Mouse (Mus musculus) gastrocnemius, adult 2 months (tissue): Measurements from ENCODE around the gene Scamp3. TPM values are rescaled to one million over a fixed set of nuclear protein-coding genes. Genes with fewer than 3 reads are reported as not detected.
"Not testable (repeated sequence)": the region's sequence is repeated elsewhere in the genome, so short reads cannot be mapped to it uniquely, and the experiment has no call there.

Experiments used
- DNase-seq: peaks from one replicate; pipeline ENCODE4 v3.0.0; 2022
- H3K27ac ChIP-seq: fragments of 200-600 bp; 2 replicates; pipeline ENCODE4 v1.8.1; 2022; ENCODE audit warnings: mild to moderate bottlenecking
- H3K4me3 ChIP-seq: fragments of 200-600 bp; 2 replicates; pipeline ENCODE4 v1.8.1; 2022; ENCODE audit warnings: mild to moderate bottlenecking, moderate library complexity
- CTCF ChIP-seq: fragments of 200-600 bp; IDR thresholded peaks from 2 replicates; pipeline ENCODE4 v1.8.1; 2022; ENCODE audit warnings: antibody characterized with exemption, mild to moderate bottlenecking, moderate library complexity
- intact Hi-C: fragments of 180-260 bp; cut with DNase I; formaldehyde crosslinking; loops from one replicate; pipeline ENCODE4 v1.15.1; 2025
- total RNA-seq, 2 experiments: library from RNA; stranded (reverse); gene quantifications; 2 replicates each; pipeline ENCODE4 v1.2.3; 2021

Scamp3 gene
- total RNA-seq, 2 experiments from 2014 or later, result 37.7 to 39.0 TPM

DNA sequence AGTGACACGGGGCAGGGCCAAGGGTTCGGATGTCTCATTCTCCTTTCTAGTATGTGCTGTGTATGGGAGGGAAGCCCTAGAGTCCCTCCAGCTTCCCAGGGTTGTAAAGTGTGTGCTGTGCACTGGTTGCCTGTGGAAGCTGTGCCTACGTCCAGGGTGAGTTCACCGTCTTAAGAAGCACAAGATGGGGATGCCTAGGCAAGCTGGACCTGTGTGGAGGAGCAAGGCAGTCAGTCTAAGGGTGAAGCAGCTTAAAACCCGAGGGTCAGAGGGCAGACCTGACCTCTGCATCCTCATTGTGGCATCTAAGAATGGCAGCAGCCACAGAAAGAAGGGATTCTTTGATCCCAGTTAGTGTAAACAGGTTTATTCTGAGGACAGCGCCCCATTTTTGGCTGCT lies 31.5 kb downstream of the Scamp3 start:
- no peak overlapping the region for H3K27ac ChIP-seq
- no peak overlapping the region for H3K4me3 ChIP-seq
- intact Hi-C loops, result no loop called here
- DNase-seq, result no peak
- no peak for TF ChIP-seq CTCF

DNA sequence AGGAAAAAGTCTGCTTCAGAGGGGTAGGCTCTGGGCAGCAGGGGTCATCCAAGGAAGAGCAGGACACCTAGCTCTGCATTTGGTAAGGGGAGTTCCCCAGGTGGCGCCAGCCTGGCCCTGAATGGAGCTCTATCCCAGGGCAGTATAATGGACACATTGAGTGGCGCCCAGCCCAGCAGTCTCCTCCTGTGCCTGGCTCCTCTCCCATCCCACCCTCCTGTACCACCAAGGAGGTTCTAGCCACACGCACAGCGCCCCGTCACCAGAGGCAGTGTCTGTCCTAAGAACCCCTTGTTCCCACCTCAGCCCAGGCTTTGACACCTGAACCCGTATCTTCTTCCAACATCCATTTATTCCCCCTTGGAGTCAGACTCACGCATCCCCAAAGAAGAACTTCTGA lies 32.5 kb downstream of the Scamp3 start:
- Histone ChIP-seq H3K4me3 (no peak overlapping the region), H3K27ac (no peak overlapping the region)
- intact Hi-C loops, result loop anchor here (10.0 kb wide), 1 partner anchor 45 kb away; the partner anchor contains the start of genes Clk2 and Hcn3
- TF ChIP-seq CTCF, result no peak
- DNase-seq, result no peak

DNA sequence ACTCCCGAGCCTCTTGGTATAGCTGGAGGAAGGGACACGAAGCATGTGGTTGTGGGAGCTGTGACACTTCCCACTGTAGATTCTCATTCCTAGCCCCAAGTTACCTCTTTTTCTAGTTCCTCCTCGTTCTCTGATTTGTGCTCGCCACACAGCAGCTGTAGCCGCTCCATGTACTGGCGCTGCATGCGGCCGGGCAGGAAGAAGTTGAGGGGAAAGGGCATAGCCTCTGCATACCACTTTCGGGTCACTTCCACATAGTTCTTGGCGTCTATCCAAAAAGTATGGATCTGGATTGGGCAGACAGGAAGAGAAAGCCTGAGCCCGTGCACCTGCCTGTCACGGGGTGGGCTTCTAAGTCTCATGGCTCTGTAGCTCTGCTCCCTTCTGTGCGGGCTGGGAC lies 32.9 kb downstream of the Scamp3 start:
- no peak overlapping the region for H3K27ac ChIP-seq
- DNase-seq, result no peak
- TF ChIP-seq CTCF, result no peak
- no peak overlapping the region for H3K4me3 ChIP-seq
- intact Hi-C loops, result loop anchor here (10.0 kb wide), 1 partner anchor 45 kb away; the partner anchor contains the start of genes Clk2 and Hcn3

GRCm38 (mm10) chr3:89210731-89211130 lies 33.5 kb downstream of the Scamp3 start:
- intact Hi-C loops, result loop anchor here (10.0 kb wide), 1 partner anchor 46 kb away; the partner anchor contains the start of genes Clk2 and Hcn3
- DNase-seq, result peak; percentile 50
- no peak for TF ChIP-seq CTCF
- Histone ChIP-seq H3K4me3 (no peak overlapping the region), H3K27ac (peak overlapping the region; percentile 8; the same call in 1 of the 2 replicates)

DNA sequence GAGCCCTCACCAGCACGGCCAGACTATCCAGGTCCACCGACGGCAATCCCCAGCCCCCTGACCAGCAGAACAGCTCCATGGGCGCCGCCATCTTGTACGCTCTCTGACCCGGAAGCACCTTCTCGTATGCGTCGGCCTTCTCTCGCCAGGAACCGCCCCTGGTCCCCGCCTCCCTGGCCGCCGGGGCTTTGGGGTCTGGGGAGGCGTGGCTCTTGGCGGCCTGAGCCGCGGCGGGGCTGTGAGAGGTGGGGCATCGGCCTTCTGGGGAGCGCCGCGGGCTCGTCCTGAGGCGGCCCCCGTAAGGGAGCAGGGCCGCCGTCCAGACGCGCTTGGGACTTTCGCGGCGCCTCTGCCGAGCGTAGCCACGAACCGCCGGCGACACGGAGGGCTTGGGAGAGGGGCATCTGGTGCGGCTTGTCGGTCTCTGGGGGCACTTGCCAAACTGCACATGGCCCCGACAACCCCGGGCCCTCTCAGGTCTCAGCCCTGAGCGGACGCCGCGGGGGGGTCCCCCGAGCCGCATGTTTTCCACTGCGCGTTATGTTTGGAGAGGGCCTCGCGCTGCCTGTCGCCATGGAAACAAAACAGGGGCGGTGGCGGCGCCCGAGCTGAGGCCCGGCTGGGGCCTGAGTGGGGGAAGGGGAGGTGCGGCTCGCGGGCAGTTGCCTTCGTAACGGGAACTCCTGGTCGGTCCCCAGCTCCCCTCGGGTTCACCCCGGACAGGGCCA lies 36.7 kb downstream of the Scamp3 start:
- TF ChIP-seq CTCF, result no peak
- peak overlapping the region; percentile 95 for H3K27ac ChIP-seq
- intact Hi-C loops, result loop anchor here (2.0 to 10.0 kb wide), 2 partner anchors 17 to 49 kb away; partner anchors contain the start of genes Clk2 and Hcn3
- DNase-seq, result peak; percentile 96
- H3K4me3 ChIP-seq, result peak overlapping the region; percentile 92

DNA sequence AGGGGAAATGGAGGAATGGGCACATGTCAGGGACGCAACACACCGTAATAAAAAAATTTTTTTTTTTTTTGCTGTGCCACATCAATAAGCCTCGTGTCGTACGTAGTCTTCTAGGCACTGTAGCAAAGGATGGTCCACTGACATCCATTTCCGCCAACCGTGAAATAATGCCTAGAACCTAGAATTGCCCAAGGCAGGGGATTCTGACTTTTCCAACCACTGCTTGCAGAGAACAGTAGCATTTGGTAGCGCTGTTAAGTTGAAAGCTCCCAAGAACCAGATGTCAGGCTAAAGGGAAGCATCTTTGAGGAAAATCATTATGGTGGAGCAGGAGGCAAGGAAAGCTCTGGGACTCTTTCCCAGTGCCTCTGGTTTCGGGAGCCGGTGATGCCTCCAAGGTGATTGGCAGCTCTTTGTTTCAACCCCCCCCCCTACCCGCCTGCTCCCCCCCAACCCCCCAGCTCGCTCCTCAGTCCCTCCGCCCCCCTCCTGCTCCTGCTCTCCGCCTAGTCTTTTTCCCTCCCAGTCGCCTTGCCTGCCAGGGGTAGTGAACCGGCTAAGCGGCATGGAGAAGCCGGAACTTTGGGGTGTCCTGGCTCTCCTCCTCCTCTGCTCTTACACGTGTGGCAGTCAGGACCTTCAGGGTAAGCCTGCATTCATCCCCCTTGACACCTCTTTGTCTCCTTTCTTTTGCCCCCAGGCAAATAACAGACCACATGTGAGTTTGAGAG lies 37.6 kb downstream of the Scamp3 start, which contains the start of gene Thbs3:
Gene Thbs3 (plus strand): TSS at position 500 of the 731 bp plus-strand sequence.
- intact Hi-C loops, result loop anchor here (2.0 to 10.0 kb wide), 2 partner anchors 18 to 50 kb away; partner anchors contain the start of genes Clk2 and Hcn3
- peak within 1 kb of the TSS; percentile 95 for H3K27ac ChIP-seq
- no peak for TF ChIP-seq CTCF
- H3K4me3 ChIP-seq, result peak within 1 kb of the TSS; percentile 92
- peak; percentile 64 for DNase-seq

GRCm38 (mm10) chr3:89215853-89216252 lies 38.6 kb downstream of the Scamp3 start:
- DNase-seq, result peak; percentile 85

DNA sequence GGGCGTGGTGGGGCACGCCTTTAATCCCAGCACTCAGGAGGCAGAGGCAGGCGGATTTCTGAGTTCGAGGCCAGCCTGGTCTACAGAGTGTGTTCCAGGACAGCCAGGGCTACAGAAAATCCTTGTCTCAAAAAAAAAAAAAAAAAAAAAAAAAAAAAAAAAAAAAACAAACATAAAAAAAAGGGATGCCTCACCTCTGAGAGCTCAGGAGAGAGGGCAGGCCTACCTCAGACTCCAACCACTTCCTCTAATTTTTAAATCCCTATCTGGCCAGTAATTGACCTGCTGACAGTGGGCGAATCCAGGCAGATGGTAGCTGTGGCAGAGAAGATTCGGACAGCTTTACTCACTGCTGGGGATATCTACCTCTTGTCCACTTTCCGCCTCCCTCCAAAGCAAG lies 39.1 kb downstream of the Scamp3 start:
- DNase-seq, result not testable (repeated sequence)
- H3K27ac ChIP-seq, result peak overlapping the region; percentile 95; the same call in 1 of the 2 replicates
- intact Hi-C loops, result loop anchor here (1.0 to 10.0 kb wide), 3 partner anchors 52 to 126 kb away; partner anchors contain the start of genes Clk2 and Hcn3
- H3K4me3 ChIP-seq, result peak overlapping the region; percentile 92; the same call in 1 of the 2 replicates

More at GRCm38 (mm10) chr3:89215853-89216252, 38.6 kb downstream of the Scamp3 start:
- Histone ChIP-seq H3K4me3 (peak overlapping the region; percentile 92), H3K27ac (peak overlapping the region; percentile 95)
- TF ChIP-seq CTCF, result peak; percentile 93
- intact Hi-C loops, result loop anchor here (1.0 to 10.0 kb wide), 4 partner anchors 19 to 126 kb away; partner anchors contain the start of genes Clk2 and Hcn3

GRCm38 (mm10) chr3:89218271-89218670 lies 41.0 kb downstream of the Scamp3 start:
- no peak overlapping the region for H3K27ac ChIP-seq
- TF ChIP-seq CTCF, result no peak
- intact Hi-C loops, result loop anchor here (10.0 kb wide), 1 partner anchor 53 kb away; the partner anchor contains the start of genes Clk2 and Hcn3
- DNase-seq, result no peak
- H3K4me3 ChIP-seq, result no peak overlapping the region

- no peak for TF ChIP-seq CTCF
- intact Hi-C loops, result loop anchor here (10.0 kb wide), 1 partner anchor 55 kb away; the partner anchor contains the start of genes Clk2 and Hcn3
- H3K27ac ChIP-seq, result no peak overlapping the region
- no peak for DNase-seq
- no peak overlapping the region for H3K4me3 ChIP-seq
These were observed 42.3 kb downstream of the Scamp3 start for GRCm38 (mm10) chr3:89219546-89219945.

- intact Hi-C loops, result no loop called here
- Histone ChIP-seq H3K4me3 (no peak overlapping the region), H3K27ac (no peak overlapping the region)
- TF ChIP-seq CTCF, result no peak
- no peak for DNase-seq
These were observed 43.9 kb downstream of the Scamp3 start for GRCm38 (mm10) chr3:89221167-89221566.

- no peak for TF ChIP-seq CTCF
- intact Hi-C loops, result no loop called here
- Histone ChIP-seq H3K4me3 (no peak overlapping the region), H3K27ac (no peak overlapping the region)
- no peak for DNase-seq
These were observed 47.5 kb downstream of the Scamp3 start for GRCm38 (mm10) chr3:89224796-89225195.

DNA sequence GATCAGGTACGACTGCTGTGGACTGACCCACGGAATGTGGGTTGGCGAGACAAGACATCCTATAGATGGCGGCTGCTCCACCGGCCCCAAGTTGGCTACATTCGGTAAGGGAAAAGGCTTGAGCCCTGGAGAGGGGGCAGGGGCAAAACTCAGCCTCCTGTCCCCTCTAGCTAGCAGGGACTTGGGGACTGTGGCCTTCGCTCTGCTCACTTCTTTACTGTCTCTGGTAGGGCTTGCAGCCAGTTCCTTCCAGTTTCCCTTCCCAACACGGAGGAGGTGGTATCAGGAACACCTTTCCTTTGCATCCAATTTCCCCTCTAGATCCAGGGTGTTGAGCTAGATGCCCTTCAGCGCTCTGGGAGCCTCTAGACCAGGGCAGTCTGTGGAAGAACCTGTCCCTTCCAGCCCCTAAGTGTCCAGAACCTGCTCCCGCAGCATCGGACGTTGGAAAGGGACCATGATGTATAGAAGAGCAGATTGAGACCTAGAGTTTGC lies 48.1 kb downstream of the Scamp3 start:
- no peak overlapping the region for H3K4me3 ChIP-seq
- no peak for TF ChIP-seq CTCF
- intact Hi-C loops, result no loop called here

More for the DNA sequence above, 48.1 kb downstream of the Scamp3 start:
- H3K27ac ChIP-seq, result no peak overlapping the region
- DNase-seq, result no peak
